Mouse (Mus musculus) limb, embryonic 12.5 days (tissue): ENCODE measurements around the gene Olfr1484. TPM values are rescaled to one million over a fixed set of nuclear protein-coding genes. Genes with fewer than 3 reads are reported as not detected.
"Not testable (repeated sequence)": the region's sequence is repeated elsewhere in the genome, so short reads cannot be mapped to it uniquely, and the experiment has no call there.

ENCODE experiments used
- ATAC-seq: fragments of 200-750 bp; cut with Nextera tagmentation; 2 replicates; pipeline ENCODE4 v1.8.0; 2017; ENCODE audit warnings: low read depth, moderate TSS enrichment; ENCODE audit not compliant: insufficient number of reproducible peaks, insufficient read depth, low FRiP score, low TSS enrichment
- H3K27ac ChIP-seq: fragments of 300-500 bp; sonication (generic); 2 replicates; pipeline ENCODE4 v1.5.1; 2016; ENCODE audit warnings: mild to moderate bottlenecking, moderate library complexity
- H3K27me3 ChIP-seq: fragments of 300-500 bp; sonication (generic); 2 replicates; pipeline ENCODE4 v1.6.1; 2016; ENCODE audit warnings: mild to moderate bottlenecking, moderate library complexity
- H3K36me3 ChIP-seq: fragments of 300-500 bp; sonication (generic); 2 replicates; pipeline ENCODE4 v1.6.1; 2016; ENCODE audit warnings: mild to moderate bottlenecking, moderate library complexity
- H3K4me1 ChIP-seq: fragments of 300-500 bp; sonication (generic); replicated peaks from 2 replicates; pipeline ENCODE4 v1.6.1; 2016
- H3K4me2 ChIP-seq: fragments of 300-500 bp; sonication (generic); 2 replicates; pipeline ENCODE4 v1.6.1; 2016; ENCODE audit warnings: mild to moderate bottlenecking, moderate library complexity
- H3K4me3 ChIP-seq: fragments of 300-500 bp; sonication (generic); replicated peaks from 2 replicates; pipeline ENCODE4 v1.5.1; 2016; ENCODE audit warnings: mild to moderate bottlenecking
- H3K9ac ChIP-seq: fragments of 300-500 bp; sonication (generic); replicated peaks from 2 replicates; pipeline ENCODE4 v1.6.1; 2016; ENCODE audit warnings: mild to moderate bottlenecking, moderate library complexity
- H3K9me3 ChIP-seq: fragments of 300-500 bp; sonication (generic); 2 replicates; pipeline ENCODE4 v1.6.1; 2016; ENCODE audit warnings: mild to moderate bottlenecking, moderate library complexity
- WGBS: fragments of 180-500 bp; shearing (Covaris S2); methylation state at CpG from one replicate; pipeline ENCODE4 v1.1.7; 2016; 5-methylcytosine and 5-hydroxymethylcytosine counted together
- microRNA-seq: library from miRNA; unstranded; fragments of <30 nt; microRNA quantifications from one replicate; pipeline ENCODE4, GENCODE M21; 2017
- polyA plus RNA-seq: library from polyadenylated mRNA; unstranded; fragments of >200 nt; fragmentation: Nextera tagmentation; extraction: Ambion mirVana; gene quantifications from 2 replicates; pipeline ENCODE4 v1.2.1, GENCODE M21; 2016

The Olfr1484 gene
- polyA plus RNA-seq: not detected in 2 replicates

GRCm38 (mm10) chr19:13583211-13583610 lies at the start of gene Olfr1484:
Gene Olfr1484 (plus strand): TSS chr19:13583511.
- Histone ChIP-seq H3K27me3 (no peaks in the 10 kb centered on the region), H3K9me3 (peaks cover 13% of the 10 kb centered on the region; the same call in 1 of the 2 replicates), H3K4me2 (no peak within 1 kb of the TSS), H3K9ac (no peak within 1 kb of the TSS), H3K4me1 (no peaks in the 10 kb centered on the region), H3K27ac (no peak within 1 kb of the TSS), H3K36me3 (no peaks in the 10 kb centered on the region), H3K4me3 (no peak within 1 kb of the TSS)
- WGBS: 88% methylated on average over 1 of the region's 1 CpGs
- ATAC-seq: no peak

DNA sequence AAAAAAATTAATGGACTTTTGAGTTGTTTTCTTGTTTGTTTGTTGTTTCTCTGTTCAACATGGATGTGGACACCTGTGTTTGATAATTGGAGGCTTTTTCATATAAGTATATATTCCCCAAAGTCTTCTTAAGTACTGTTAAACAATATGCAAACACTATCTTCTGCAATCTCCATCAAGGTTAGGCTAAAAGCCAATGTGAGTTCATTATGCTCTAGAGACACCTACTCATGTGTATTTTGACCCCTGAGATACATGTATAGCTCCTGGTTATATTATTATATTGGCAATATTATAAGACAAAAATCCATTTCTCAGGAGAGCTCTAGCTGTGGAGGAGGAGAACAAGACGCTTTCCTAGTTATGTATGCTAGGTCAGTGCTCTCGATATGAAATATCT lies 33.8 kb downstream of the Olfr1484 start, which contains the start of gene Olfr1487:
TSS of gene Olfr1487 (plus strand) at position 301 of the 400 bp plus-strand sequence.
- 89% methylated on average over 2 of the region's 2 CpGs for WGBS

DNA sequence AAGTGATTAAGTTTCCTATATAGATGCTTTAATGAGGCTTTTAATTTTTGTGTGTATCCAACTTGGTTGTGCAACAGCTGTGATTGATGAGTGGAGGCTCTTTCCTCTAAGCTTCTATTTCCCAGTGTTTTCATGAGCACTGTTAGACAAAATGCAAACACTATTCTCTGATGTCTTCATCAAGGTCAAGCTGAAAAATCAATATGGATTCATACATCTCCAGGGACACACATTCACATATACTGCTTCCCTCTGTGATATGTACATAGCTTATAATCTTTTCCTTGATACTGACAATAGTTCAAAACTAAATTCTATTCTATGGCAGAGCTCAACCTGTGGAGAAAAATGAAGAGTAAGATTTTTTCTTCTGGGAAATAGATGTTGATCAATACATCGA lies 48.0 kb downstream of the Olfr1484 start, which contains the start of gene Olfr1489:
TSS of gene Olfr1489 (plus strand) at position 301 of the 400 bp plus-strand sequence.
- H3K4me1 ChIP-seq: no peaks in the 10 kb centered on the region
- H3K4me3 ChIP-seq: no peak within 1 kb of the TSS
- H3K36me3 ChIP-seq: no peaks in the 10 kb centered on the region
- no peak within 1 kb of the TSS for H3K9ac ChIP-seq
- peaks cover 5% of the 10 kb centered on the region; the same call in 1 of the 2 replicates for H3K9me3 ChIP-seq
- no peak within 1 kb of the TSS for H3K4me2 ChIP-seq
- no peaks in the 10 kb centered on the region for H3K27me3 ChIP-seq
- WGBS: 90% methylated on average over 1 of the region's 1 CpGs
- H3K27ac ChIP-seq: no peak within 1 kb of the TSS
- ATAC-seq: no peak

More for the DNA sequence above, 33.8 kb downstream of the Olfr1484 start, which contains the start of gene Olfr1487:
- not testable (repeated sequence) for H3K9ac ChIP-seq, H3K4me1 ChIP-seq, H3K27me3 ChIP-seq, H3K36me3 ChIP-seq, H3K27ac ChIP-seq, H3K4me3 ChIP-seq, ATAC-seq, H3K4me2 ChIP-seq
- peaks cover 15% of the 10 kb centered on the region for H3K9me3 ChIP-seq

Small RNA genes within 50 kb of the gene (microRNA-seq; reads per million reads assigned to microRNA genes)
- gene Gm22323 (not detected), gene Gm23931 (not detected)

Other genes with a start within 250 kb of the Olfr1484 start
- gene Olfr1466, start 244.6 kb upstream of the Olfr1484 start, polyA plus RNA-seq: not detected in 2 replicates
- gene Olfr1467, start 221.3 kb upstream of the Olfr1484 start, polyA plus RNA-seq: not detected in 2 replicates
- gene Olfr1469, start 175.7 kb upstream of the Olfr1484 start, polyA plus RNA-seq: not detected in 2 replicates
- gene Olfr1471, start 140.1 kb upstream of the Olfr1484 start, polyA plus RNA-seq: not detected in 2 replicates
- gene Olfr1472, start 127.4 kb upstream of the Olfr1484 start, polyA plus RNA-seq: not detected in 2 replicates
- gene Olfr1474, start 113.9 kb upstream of the Olfr1484 start, polyA plus RNA-seq: not detected in 2 replicates
- not detected in 2 replicates for gene Olfr1475, start 103.3 kb upstream of the Olfr1484 start, polyA plus RNA-seq
- not detected in 2 replicates for gene Olfr1477, start 83.0 kb upstream of the Olfr1484 start, polyA plus RNA-seq
- not detected in 2 replicates for gene Olfr1480, start 55.6 kb upstream of the Olfr1484 start, polyA plus RNA-seq
- not detected in 2 replicates for gene Olfr1487, start 33.9 kb downstream of the Olfr1484 start, polyA plus RNA-seq
- not detected in 2 replicates for gene Olfr1489, start 48.1 kb downstream of the Olfr1484 start, polyA plus RNA-seq
- not detected in 2 replicates for gene Olfr1490, start 67.6 kb downstream of the Olfr1484 start, polyA plus RNA-seq
- gene Olfr1491, start 113.8 kb downstream of the Olfr1484 start, polyA plus RNA-seq: not detected in 2 replicates
- gene Olfr1493-ps1, start 139.8 kb downstream of the Olfr1484 start, polyA plus RNA-seq: not detected in 2 replicates
- not detected in 2 replicates for gene Olfr1494, start 156.2 kb downstream of the Olfr1484 start, polyA plus RNA-seq
- not detected in 2 replicates for gene Olfr1495, start 181.1 kb downstream of the Olfr1484 start, polyA plus RNA-seq
- gene Olfr1496, start 194.4 kb downstream of the Olfr1484 start, polyA plus RNA-seq: not detected in 2 replicates
- gene Olfr1497, start 214.7 kb downstream of the Olfr1484 start, polyA plus RNA-seq: not detected in 2 replicates
- gene Olfr1499, start 235.9 kb downstream of the Olfr1484 start, polyA plus RNA-seq: not detected in 2 replicates
- gene Olfr1500, start 247.0 kb downstream of the Olfr1484 start, polyA plus RNA-seq: not detected in 2 replicates